ENCODE assay signal across 22 mouse cellular contexts in the genomic region with DNA sequence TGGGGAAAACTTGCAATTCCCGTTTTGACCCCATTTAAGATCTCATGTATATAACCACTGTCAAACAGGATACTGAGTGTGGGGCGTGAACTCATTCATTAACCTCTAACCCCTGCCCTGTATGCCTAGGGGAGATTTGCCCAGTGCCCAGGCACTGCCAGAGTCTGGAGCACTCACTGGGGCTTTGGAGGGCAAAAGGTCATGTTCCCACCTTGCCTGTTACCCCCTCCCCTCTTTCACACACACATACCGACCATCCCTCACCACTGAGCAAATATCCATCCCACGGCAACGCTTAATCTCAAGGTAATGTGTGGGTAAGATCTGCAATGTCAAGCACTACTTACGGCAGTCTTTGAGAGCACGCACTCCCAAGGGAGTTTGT. TPM values are rescaled to one million over a fixed set of nuclear protein-coding genes. Genes with fewer than 3 reads are reported as not detected.
DNase-seq lines count a peak whose midpoint lies in the region; ATAC-seq and TF ChIP-seq lines count a peak whose summit lies in the region.
"Had no signal": no experiment of that assay in that cellular context is flagged by ENCODE, and none has a peak within 500 bp of the region (broad histone marks: within the 10 kb centered on the region; RNA-seq: fewer than 3 reads in every experiment).

No protein-coding gene starts in this region.

- TF ChIP-seq CTCF in lung, postnatal 0 days (IDR thresholded peaks at IDR 0.05), result no peak

- H3K27ac ChIP-seq in hindbrain, embryonic 10.5 days, result peak overlapping the region; percentile 79; the same call in 1 of the 2 replicates
- H3K27ac ChIP-seq in hindbrain, embryonic 14.5 days, result no peak overlapping the region
- no peak overlapping the region for H3K27ac ChIP-seq in neural tube, embryonic 11.5 days (ENCODE audit: low read depth, low read length)
- no peak overlapping the region for H3K27ac ChIP-seq in forebrain, embryonic 15.5 days (replicated peaks)
- H3K27ac ChIP-seq in lung, postnatal 0 days (ENCODE audit: low read length), result no peak overlapping the region
- H3K27ac ChIP-seq: embryonic facial prominence, embryonic 13.5 days; limb, embryonic 13.5 days; liver, embryonic 15.5 days; stomach, postnatal 0 days had no signal

- H3K27me3 ChIP-seq in hindbrain, embryonic 10.5 days (ENCODE audit: insufficient read depth, poor library complexity, severe bottlenecking), result no peaks in the 10 kb centered on the region
- no peaks in the 10 kb centered on the region for H3K27me3 ChIP-seq in hindbrain, embryonic 14.5 days (ENCODE audit: control insufficient read depth, insufficient read depth, low read length)
- H3K27me3 ChIP-seq in neural tube, embryonic 11.5 days (ENCODE audit: control insufficient read depth, insufficient read depth, low read length), result no peaks in the 10 kb centered on the region
- H3K27me3 ChIP-seq in forebrain, embryonic 15.5 days, result no peaks in the 10 kb centered on the region
- no peaks in the 10 kb centered on the region for H3K27me3 ChIP-seq in lung, postnatal 0 days (replicated peaks; ENCODE audit: insufficient read depth, low read length)
- H3K27me3 ChIP-seq: embryonic facial prominence, embryonic 13.5 days; limb, embryonic 13.5 days; liver, embryonic 15.5 days had no signal

- no peak for ATAC-seq in hindbrain, embryonic 14.5 days (ENCODE audit: low FRiP score)
- no peak for ATAC-seq in neural tube, embryonic 11.5 days (ENCODE audit: insufficient read depth, low FRiP score, low TSS enrichment)
- peak; percentile 11; the same call in 1 of the 2 replicates for ATAC-seq in forebrain, embryonic 15.5 days (replicated peaks)
- no peak for ATAC-seq in lung, postnatal 0 days
- no peak for ATAC-seq in CD4-positive, CD25-positive, alpha-beta regulatory T cell, adult 4 months

- 29% methylated on average over 7 of the region's 7 CpGs for WGBS in hindbrain, embryonic 10.5 days
- 22% methylated on average over 7 of the region's 7 CpGs for WGBS in hindbrain, embryonic 14.5 days
- 27% methylated on average over 7 of the region's 7 CpGs for WGBS in neural tube, embryonic 11.5 days
- 8% methylated on average over 7 of the region's 7 CpGs for WGBS in forebrain, embryonic 15.5 days
- 48% methylated on average over 7 of the region's 7 CpGs for WGBS in lung, postnatal 0 days

- no peak for TF ChIP-seq EP300 in lung, postnatal 0 days (IDR thresholded peaks at IDR 0.05)

- H3K4me1 ChIP-seq in hindbrain, embryonic 10.5 days (replicated peaks), result peaks cover 34% of the 10 kb centered on the region
- peaks cover 26% of the 10 kb centered on the region for H3K4me1 ChIP-seq in hindbrain, embryonic 14.5 days (replicated peaks; ENCODE audit: control insufficient read depth, insufficient read depth, low read length)
- H3K4me1 ChIP-seq in neural tube, embryonic 11.5 days (ENCODE audit: control insufficient read depth, insufficient read depth, low read length), result peaks cover 19% of the 10 kb centered on the region
- peaks cover 27% of the 10 kb centered on the region for H3K4me1 ChIP-seq in forebrain, embryonic 15.5 days
- H3K4me1 ChIP-seq in lung, postnatal 0 days (ENCODE audit: insufficient read depth, low read depth, low read length), result no peaks in the 10 kb centered on the region

- H3K4me3 ChIP-seq in hindbrain, embryonic 10.5 days, result no peak overlapping the region
- no peak overlapping the region for H3K4me3 ChIP-seq in hindbrain, embryonic 14.5 days (replicated peaks; ENCODE audit: low read length)
- H3K4me3 ChIP-seq in neural tube, embryonic 11.5 days (ENCODE audit: low read depth, low read length), result no peak overlapping the region
- no peak overlapping the region for H3K4me3 ChIP-seq in forebrain, embryonic 15.5 days
- no peak overlapping the region for H3K4me3 ChIP-seq in lung, postnatal 0 days (ENCODE audit: low read depth, low read length)
- H3K4me3 ChIP-seq: embryonic facial prominence, embryonic 13.5 days; limb, embryonic 13.5 days; liver, embryonic 15.5 days; myocyte had no signal

- no peaks in the 10 kb centered on the region for H3K36me3 ChIP-seq in hindbrain, embryonic 10.5 days
- H3K36me3 ChIP-seq in hindbrain, embryonic 14.5 days (replicated peaks; ENCODE audit: control insufficient read depth, insufficient read depth), result no peaks in the 10 kb centered on the region
- no peaks in the 10 kb centered on the region for H3K36me3 ChIP-seq in neural tube, embryonic 11.5 days (ENCODE audit: control insufficient read depth, insufficient read depth, low read length)
- no peaks in the 10 kb centered on the region for H3K36me3 ChIP-seq in forebrain, embryonic 15.5 days
- no peaks in the 10 kb centered on the region for H3K36me3 ChIP-seq in lung, postnatal 0 days (ENCODE audit: insufficient read depth, low read length)
- H3K36me3 ChIP-seq: embryonic facial prominence, embryonic 13.5 days; limb, embryonic 13.5 days; liver, embryonic 15.5 days had no signal

- no peaks in the 10 kb centered on the region for H3K9me3 ChIP-seq in hindbrain, embryonic 10.5 days
- no peaks in the 10 kb centered on the region for H3K9me3 ChIP-seq in hindbrain, embryonic 14.5 days (ENCODE audit: control insufficient read depth, low read length)
- H3K9me3 ChIP-seq in neural tube, embryonic 11.5 days (ENCODE audit: control insufficient read depth, low read length), result no peaks in the 10 kb centered on the region
- no peaks in the 10 kb centered on the region for H3K9me3 ChIP-seq in forebrain, embryonic 15.5 days
- H3K9me3 ChIP-seq in lung, postnatal 0 days (ENCODE audit: low read length), result no peaks in the 10 kb centered on the region
- H3K9me3 ChIP-seq: embryonic facial prominence, embryonic 13.5 days; limb, embryonic 13.5 days; liver, embryonic 15.5 days had no signal

- no peak overlapping the region for H3K4me2 ChIP-seq in hindbrain, embryonic 14.5 days (replicated peaks)
- no peak overlapping the region for H3K4me2 ChIP-seq in neural tube, embryonic 11.5 days (ENCODE audit: low read depth)
- H3K4me2 ChIP-seq in forebrain, embryonic 15.5 days (replicated peaks), result no peak overlapping the region
- no peak overlapping the region for H3K4me2 ChIP-seq in lung, postnatal 0 days (replicated peaks; ENCODE audit: low read depth, low read length)
- H3K4me2 ChIP-seq: embryonic facial prominence, embryonic 13.5 days; heart, embryonic 11.5 days; limb, embryonic 13.5 days; liver, embryonic 15.5 days had no signal

- peak; percentile 47 for DNase-seq in hindbrain, embryonic 10.5 days (ENCODE audit: low spot score)
- no peak for DNase-seq in hindbrain, embryonic 14.5 days (ENCODE audit: low spot score)
- peak; percentile 22 for DNase-seq in neural tube, embryonic 11.5 days (ENCODE audit: low spot score)
- DNase-seq in neural tube, embryonic 10.5 days (ENCODE audit: extremely low spot score, low spot score), result no peak
- no peak for DNase-seq in lung, postnatal 0 days (ENCODE audit: low spot score)
- DNase-seq: cerebellum, adult 18-20 months; cerebellum, postnatal 25 days; gastrocnemius, postnatal 36 days; heart, postnatal 10 days; kidney, adult 11 months; kidney, postnatal 10 days; layer of hippocampus, postnatal 36 days; lung, postnatal 10 days; right cerebral cortex, postnatal 4 days had no signal

- H3K9ac ChIP-seq in hindbrain, embryonic 14.5 days, result no peak overlapping the region
- no peak overlapping the region for H3K9ac ChIP-seq in neural tube, embryonic 11.5 days (ENCODE audit: low read length)
- H3K9ac ChIP-seq in forebrain, embryonic 15.5 days (replicated peaks), result no peak overlapping the region
- no peak overlapping the region for H3K9ac ChIP-seq in lung, postnatal 0 days (replicated peaks; ENCODE audit: low read depth)
- H3K9ac ChIP-seq: embryonic facial prominence, embryonic 13.5 days; limb, embryonic 13.5 days; liver, embryonic 15.5 days had no signal

RNA-seq across cellular contexts. Expression of a gene that starts 13.2 kb away (rescaled TPM):
- polyA plus RNA-seq in hindbrain, embryonic 10.5 days (2016; fragmentation: Nextera tagmentation; extraction: Ambion mirVana), result 3.1 and 3.4 TPM in 2 replicates
- polyA plus RNA-seq in hindbrain, embryonic 14.5 days (2014; fragmentation: Nextera tagmentation; extraction: Ambion mirVana), result 3.1 and 4.6 TPM in 2 replicates
- polyA plus RNA-seq in neural tube, embryonic 11.5 days (2014; fragmentation: Nextera tagmentation; extraction: Ambion mirVana), result 5.8 and 7.2 TPM in 2 replicates
- 3.7 and 4.0 TPM in 2 replicates for polyA plus RNA-seq in forebrain, embryonic 15.5 days (2015; fragmentation: Nextera tagmentation; extraction: Ambion mirVana)
- 3.9 and 4.5 TPM in 2 replicates for polyA plus RNA-seq in lung, postnatal 0 days (2015; fragmentation: Nextera tagmentation; extraction: Ambion mirVana)
- 10 to 100 TPM; 10.7 to 11.3 TPM for polyA plus RNA-seq in CD4-positive, CD25-positive, alpha-beta regulatory T cell, adult 4 months (2017; shearing (Covaris generic))

RNA-seq across cellular contexts. Expression of a gene that starts 51.5 kb away (rescaled TPM):
- polyA plus RNA-seq in hindbrain, embryonic 10.5 days (2016; fragmentation: Nextera tagmentation; extraction: Ambion mirVana), result 7.9 and 8.8 TPM in 2 replicates
- 6.3 and 6.6 TPM in 2 replicates for polyA plus RNA-seq in hindbrain, embryonic 14.5 days (2014; fragmentation: Nextera tagmentation; extraction: Ambion mirVana)
- polyA plus RNA-seq in neural tube, embryonic 11.5 days (2014; fragmentation: Nextera tagmentation; extraction: Ambion mirVana), result 7.3 TPM in 2 replicates
- polyA plus RNA-seq in forebrain, embryonic 15.5 days (2015; fragmentation: Nextera tagmentation; extraction: Ambion mirVana), result 2.8 and 3.1 TPM in 2 replicates
- 4.8 and 6.6 TPM in 2 replicates for polyA plus RNA-seq in lung, postnatal 0 days (2015; fragmentation: Nextera tagmentation; extraction: Ambion mirVana)
- under 1 TPM in 1 of 2 experiments, not detected in 1; 0.20 TPM for polyA plus RNA-seq in CD4-positive, CD25-positive, alpha-beta regulatory T cell, adult 4 months (2017; shearing (Covaris generic))

Comparison
In these comparisons a context has a peak if more than half of its experiments do, and no peak if none do; other contexts are left out.
1. DNase-seq: peak in hindbrain, embryonic 10.5 days (single experiment) and neural tube, embryonic 11.5 days (single experiment); none in hindbrain, embryonic 14.5 days (single experiment), neural tube, embryonic 10.5 days (single experiment) and lung, postnatal 0 days (single experiment).